Mouse (Mus musculus): Measurements from ENCODE around the gene Fxyd3.

- no peak for TF ChIP-seq EP300 (IDR thresholded peaks at IDR 0.05; ENCODE audit: insufficient read depth, low read depth, low read length)
- TF ChIP-seq POLR2A (IDR thresholded peaks at IDR 0.05; ENCODE audit: insufficient read depth, low read depth, low read length) = no peak
Measured at GRCm38 (mm10) chr7:31082106-31082505, 5.6 kb upstream of the Fxyd3 start.

All from heart, adult 2 months (tissue).